Mouse (Mus musculus) small intestine, adult 2 months (tissue): ENCODE results near the gene Myh11.

Experiments
- CTCF ChIP-seq: fragments of 200-500 bp; IDR thresholded peaks from 2 replicates; pipeline ENCODE4 v1.5.1; 2012; ENCODE audit warnings: low read depth, mild to moderate bottlenecking, control low read depth, inconsistent platforms, low read length, moderate library complexity, mixed read lengths; ENCODE audit not compliant: insufficient replicate concordance, insufficient read length; ENCODE audit errors: extremely low read depth
- POLR2A ChIP-seq: fragments of 200-500 bp; IDR thresholded peaks from 2 replicates; pipeline ENCODE4 v1.6.1; 2012; ENCODE audit warnings: low read depth, mild to moderate bottlenecking, control low read depth, inconsistent platforms, low read length, moderate library complexity

GRCm38 (mm10) chr16:14185516-14185915, 105.7 kb downstream of the Myh11 start:
- TF ChIP-seq CTCF, result no peak
- no peak for TF ChIP-seq POLR2A
